Comparison of ENCODE assay signal across 9 mouse cellular contexts in genomic region chr19:46763932-46764762, GRCm38 (mm10). TPM values are rescaled to one million over a fixed set of nuclear protein-coding genes. Genes with fewer than 3 reads are reported as not detected.
A peak's percentile ranks its signal among the peaks of the same experiment; 100 is the strongest.
DNase-seq lines count a peak whose midpoint lies in the region; ATAC-seq and TF ChIP-seq lines count a peak whose summit lies in the region.
"Had no signal": no experiment of that assay in that cellular context is flagged by ENCODE, and none has a peak within 500 bp of the region (broad histone marks: within the 10 kb centered on the region; RNA-seq: fewer than 3 reads in every experiment).

No protein-coding gene starts in this region.

- peaks cover 0 to 6% of the 10 kb centered on the region in 2 experiments; a peak in 3 of 4 replicates for H3K4me1 ChIP-seq in heart, embryonic 14.5 days (ENCODE audit: control insufficient read depth in 2 of 2, insufficient read depth in 2 of 2, low read length in 2 of 2)
- H3K4me1 ChIP-seq in forebrain, postnatal 0 days (ENCODE audit: insufficient read depth): peaks cover 18% of the 10 kb centered on the region
- H3K4me1 ChIP-seq in liver, postnatal 0 days (ENCODE audit: insufficient read depth): peaks cover 16% of the 10 kb centered on the region

- no peak overlapping the region for H3K27ac ChIP-seq in heart, embryonic 14.5 days (replicated peaks in 1 of 2; ENCODE audit: control insufficient read depth in 1 of 2, insufficient read depth in 1 of 2, low read depth in 2 of 2, low read length in 2 of 2)
- H3K27ac ChIP-seq in forebrain, postnatal 0 days (ENCODE audit: low read depth, low read length): no peak overlapping the region
- H3K27ac ChIP-seq in liver, postnatal 0 days (ENCODE audit: low read depth): no peak overlapping the region

- WGBS in heart, embryonic 14.5 days: 76% methylated on average over 12 of the region's 12 CpGs
- 54% methylated on average over 12 of the region's 12 CpGs for WGBS in forebrain, postnatal 0 days
- WGBS in liver, postnatal 0 days (ENCODE audit: insufficient replicate concordance): 74% methylated on average over 12 of the region's 12 CpGs

- H3K27me3 ChIP-seq in heart, embryonic 14.5 days (ENCODE audit: control insufficient read depth, insufficient read depth, low read length): no peaks in the 10 kb centered on the region
- H3K27me3 ChIP-seq in forebrain, postnatal 0 days (ENCODE audit: insufficient read depth, low read length): 0 out of 2 replicates have a peak, but pooled peaks cover 4% of the 10 kb centered on the region
- peaks cover 6% of the 10 kb centered on the region; the same call in 1 of the 2 replicates for H3K27me3 ChIP-seq in liver, postnatal 0 days (ENCODE audit: insufficient read depth, low read length)

- no peak for ATAC-seq in heart, embryonic 14.5 days (ENCODE audit: insufficient number of reproducible peaks, insufficient read depth, low FRiP score, low read depth)
- no peak for ATAC-seq in forebrain, postnatal 0 days
- ATAC-seq in liver, postnatal 0 days: no peak

- 0 out of 4 replicates have a peak overlapping the region, but pooled peaks of 1 of the 2 experiments have one; percentile 81 for H3K4me3 ChIP-seq in heart, embryonic 14.5 days (ENCODE audit: control insufficient read depth in 1 of 2, insufficient read depth in 1 of 2, low read depth in 1 of 2, low read length in 2 of 2)
- peak overlapping the region; percentile 91 for H3K4me3 ChIP-seq in forebrain, postnatal 0 days (ENCODE audit: low read depth, low read length)
- H3K4me3 ChIP-seq in liver, postnatal 0 days (ENCODE audit: low read depth, low read length): peak overlapping the region; percentile 99

- no peak for TF ChIP-seq EP300 in liver, postnatal 0 days (IDR thresholded peaks at IDR 0.05; ENCODE audit: low read depth)

- H3K4me2 ChIP-seq in heart, embryonic 14.5 days (ENCODE audit: low read length): peak overlapping the region; percentile 100
- H3K4me2 ChIP-seq in forebrain, postnatal 0 days (ENCODE audit: low read depth): peak overlapping the region; percentile 92
- peak overlapping the region; percentile 99 for H3K4me2 ChIP-seq in liver, postnatal 0 days (ENCODE audit: low read depth, low read length)

- H3K9ac ChIP-seq in heart, embryonic 14.5 days (ENCODE audit: low read length): no peak overlapping the region
- no peak overlapping the region for H3K9ac ChIP-seq in forebrain, postnatal 0 days
- H3K9ac ChIP-seq in liver, postnatal 0 days (replicated peaks): no peak overlapping the region

- no peak for DNase-seq in heart, postnatal 4 days
- DNase-seq in Muller cell, postnatal 12 days (ENCODE audit: inconsistent ontology term): peak; percentile 24
- no peak for DNase-seq in forebrain, postnatal 0 days
- no peak for DNase-seq in liver, postnatal 0 days
- no peak for DNase-seq in MN1 (ENCODE audit: low spot score)
- no peak for DNase-seq in layer of hippocampus, adult 18-20 months (ENCODE audit: low spot score in 2 of 2)
- no peak for DNase-seq in ovary, adult 18-20 months (ENCODE audit: low spot score)
- DNase-seq: kidney, adult 9 months had no signal

- no peak for TF ChIP-seq CTCF in forebrain, postnatal 0 days (IDR thresholded peaks at IDR 0.05; ENCODE audit: low read depth)
- TF ChIP-seq CTCF in liver, postnatal 0 days (IDR thresholded peaks at IDR 0.05; ENCODE audit: low read depth): no peak

- H3K36me3 ChIP-seq in heart, embryonic 14.5 days (ENCODE audit: control insufficient read depth, insufficient read depth, low read length): no peaks in the 10 kb centered on the region
- no peaks in the 10 kb centered on the region for H3K36me3 ChIP-seq in forebrain, postnatal 0 days (ENCODE audit: insufficient read depth)
- no peaks in the 10 kb centered on the region for H3K36me3 ChIP-seq in liver, postnatal 0 days (replicated peaks; ENCODE audit: insufficient read depth, low read length)

- H3K9me3 ChIP-seq in heart, embryonic 14.5 days (ENCODE audit: control insufficient read depth, low read length): no peaks in the 10 kb centered on the region
- no peaks in the 10 kb centered on the region for H3K9me3 ChIP-seq in forebrain, postnatal 0 days (ENCODE audit: low read length)
- H3K9me3 ChIP-seq in liver, postnatal 0 days (ENCODE audit: low read length): no peaks in the 10 kb centered on the region

RNA-seq across cellular contexts. Expression of gene Cnnm2, which starts 2.8 kb away (rescaled TPM):
- 2.9 and 3.2 TPM in 2 replicates for polyA plus RNA-seq in heart, embryonic 14.5 days (2014; fragmentation: Nextera tagmentation; extraction: Ambion mirVana)
- total RNA-seq in heart, postnatal 4 days (2021): 1 to 10 TPM; 7.1 to 7.4 TPM
- 11.7 and 16.6 TPM in 2 replicates for total RNA-seq in forebrain, postnatal 0 days (2014; rRNA removed)
- 5.2 and 6.2 TPM in 2 replicates for polyA plus RNA-seq in forebrain, postnatal 0 days (2015; fragmentation: Nextera tagmentation; extraction: Ambion mirVana)
- polyA plus RNA-seq in liver, postnatal 0 days (2015; fragmentation: Nextera tagmentation; extraction: Ambion mirVana): 1.6 and 2.0 TPM in 2 replicates
- total RNA-seq in layer of hippocampus, adult 18-20 months (2021): 10 to 100 TPM; 39.4 to 41.1 TPM

RNA-seq across cellular contexts. Expression of gene As3mt, which starts 56.9 kb away (rescaled TPM):
- polyA plus RNA-seq in heart, embryonic 14.5 days (2014; fragmentation: Nextera tagmentation; extraction: Ambion mirVana): 49.8 and 55.5 TPM in 2 replicates
- total RNA-seq in heart, postnatal 4 days (2021): 10 to 100 TPM; 57.5 to 59.1 TPM
- 14.5 and 17.4 TPM in 2 replicates for total RNA-seq in forebrain, postnatal 0 days (2014; rRNA removed)
- polyA plus RNA-seq in forebrain, postnatal 0 days (2015; fragmentation: Nextera tagmentation; extraction: Ambion mirVana): 14.4 and 18.4 TPM in 2 replicates
- 28.4 and 30.1 TPM in 2 replicates for polyA plus RNA-seq in liver, postnatal 0 days (2015; fragmentation: Nextera tagmentation; extraction: Ambion mirVana)
- total RNA-seq in layer of hippocampus, adult 18-20 months (2021): 10 to 100 TPM; 25.7 to 28.1 TPM
